In the genomic region with DNA sequence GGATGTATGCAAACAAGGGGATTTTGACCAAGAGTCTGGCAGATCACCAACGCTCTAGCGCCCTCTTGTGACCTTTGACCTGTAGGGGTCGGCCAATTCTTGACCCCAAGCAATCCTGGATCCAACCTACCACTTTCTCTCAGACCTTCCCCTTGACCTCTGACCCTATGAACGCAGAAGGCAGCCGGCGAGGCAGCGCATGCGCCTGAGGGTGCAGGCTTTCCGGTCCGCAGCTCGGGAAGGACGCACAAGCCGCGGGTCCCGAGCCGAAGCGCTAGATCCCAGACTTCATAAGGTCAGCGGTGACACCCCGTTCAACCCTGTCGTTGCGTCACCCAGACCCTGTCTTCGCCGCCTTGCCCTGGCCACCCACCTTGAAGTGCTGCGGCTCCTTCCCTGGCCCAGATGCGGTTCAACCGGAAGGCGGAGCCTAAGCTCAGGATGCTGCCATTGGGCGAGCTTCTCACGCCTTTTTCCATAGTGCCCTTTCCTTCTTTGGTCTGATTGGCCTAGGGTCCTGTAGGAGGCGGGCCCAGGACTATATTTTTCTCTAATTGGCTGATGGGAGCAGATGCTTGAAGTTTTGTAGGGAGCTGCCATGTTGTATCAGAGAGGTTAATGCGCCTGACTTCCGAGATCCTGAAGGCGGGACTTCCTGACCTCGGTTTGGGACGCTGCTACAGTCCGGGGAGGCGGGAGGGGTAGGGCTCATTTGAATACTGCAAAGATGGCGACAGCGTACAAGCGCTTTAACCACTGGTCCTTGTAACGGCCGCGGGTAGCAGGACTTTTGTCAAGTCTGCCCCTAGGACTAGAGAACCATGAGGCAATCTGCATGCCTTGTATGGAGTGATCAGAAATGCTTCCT, we compare ENCODE assay signal across 8 mouse cellular contexts. TPM values are rescaled to one million over a fixed set of nuclear protein-coding genes. Genes with fewer than 3 reads are reported as not detected.
A peak's percentile ranks its signal among the peaks of the same experiment; 100 is the strongest.
DNase-seq lines count a peak whose midpoint lies in the region; ATAC-seq and TF ChIP-seq lines count a peak whose summit lies in the region.

Ndufs8 (minus strand) TSS at position 438 of the 868 bp plus-strand sequence.

- WGBS in hindbrain, embryonic 10.5 days: under 1% methylated on average over 43 of the region's 43 CpGs
- WGBS in lung, postnatal 0 days: under 1% methylated on average over 43 of the region's 43 CpGs

- H3K4me1 ChIP-seq in hindbrain, embryonic 10.5 days (replicated peaks): peaks cover 24% of the 10 kb centered on the region
- H3K4me1 ChIP-seq in lung, postnatal 0 days (ENCODE audit: insufficient read depth, low read depth, low read length): peaks cover 9% of the 10 kb centered on the region

- DNase-seq in MN1 (ENCODE audit: low spot score): peak; percentile 94
- DNase-seq in cerebellum, adult 9-10 months: peak; percentile 99
- peak; percentile 96 for DNase-seq in hindbrain, embryonic 10.5 days (ENCODE audit: low spot score)
- DNase-seq in layer of hippocampus, adult 9-11 months: peak; percentile 98
- peak; percentile 100 for DNase-seq in lung, postnatal 0 days (ENCODE audit: low spot score)
- peak; percentile 75 for DNase-seq in ovary, postnatal 14 days (ENCODE audit: low spot score)
- DNase-seq in thymus, postnatal 14 days: peak; percentile 92

- peaks cover 35% of the 10 kb centered on the region for H3K36me3 ChIP-seq in hindbrain, embryonic 10.5 days
- H3K36me3 ChIP-seq in lung, postnatal 0 days (ENCODE audit: insufficient read depth, low read length): 0 out of 2 replicates have a peak, but pooled peaks cover 9% of the 10 kb centered on the region

- H3K9ac ChIP-seq in lung, postnatal 0 days (replicated peaks; ENCODE audit: low read depth): peak within 1 kb of the TSS; percentile 43; the same call in 1 of the 2 replicates

- peak within 1 kb of the TSS; percentile 67 for H3K4me3 ChIP-seq in hindbrain, embryonic 10.5 days
- peak within 1 kb of the TSS; percentile 59 for H3K4me3 ChIP-seq in lung, postnatal 0 days (ENCODE audit: low read depth, low read length)

- no peaks in the 10 kb centered on the region for H3K27me3 ChIP-seq in hindbrain, embryonic 10.5 days (ENCODE audit: insufficient read depth, poor library complexity, severe bottlenecking)
- H3K27me3 ChIP-seq in lung, postnatal 0 days (replicated peaks; ENCODE audit: insufficient read depth, low read length): no peaks in the 10 kb centered on the region

- peak within 1 kb of the TSS; percentile 77 for H3K4me2 ChIP-seq in lung, postnatal 0 days (replicated peaks; ENCODE audit: low read depth, low read length)

- no peaks in the 10 kb centered on the region for H3K9me3 ChIP-seq in hindbrain, embryonic 10.5 days
- H3K9me3 ChIP-seq in lung, postnatal 0 days (ENCODE audit: low read length): no peaks in the 10 kb centered on the region

- peak within 1 kb of the TSS; percentile 91 for H3K27ac ChIP-seq in hindbrain, embryonic 10.5 days
- peak within 1 kb of the TSS; percentile 77 for H3K27ac ChIP-seq in lung, postnatal 0 days (ENCODE audit: low read length)

- ATAC-seq in frontal cortex, adult (ENCODE audit: low TSS enrichment): peak; percentile 94
- peak; percentile 97 for ATAC-seq in lung, postnatal 0 days

- TF ChIP-seq EP300 in lung, postnatal 0 days (IDR thresholded peaks at IDR 0.05): 0 out of 2 replicates have a peak, but pooled peaks have one; percentile 30

- TF ChIP-seq CTCF in lung, postnatal 0 days (IDR thresholded peaks at IDR 0.05): peak; percentile 43

RNA-seq across cellular contexts. Expression of gene Ndufs8, which starts in this region (rescaled TPM):
- polyA plus RNA-seq in hindbrain, embryonic 10.5 days (2016; fragmentation: Nextera tagmentation; extraction: Ambion mirVana): 241 and 279 TPM in 2 replicates
- 203 and 225 TPM in 2 replicates for polyA plus RNA-seq in lung, postnatal 0 days (2015; fragmentation: Nextera tagmentation; extraction: Ambion mirVana)

Comparison
In these comparisons a context has a peak if more than half of its experiments do, and no peak if none do; other contexts are left out.
1. Peak in every context shown above with its lines: DNase-seq, ATAC-seq, H3K4me3 ChIP-seq and H3K27ac ChIP-seq.